Mouse (Mus musculus) myocyte (in vitro differentiated cells): ENCODE measurements around the gene Comt. TPM values are rescaled to one million over a fixed set of nuclear protein-coding genes. Genes with fewer than 3 reads are reported as not detected.

Experiments used
- H3K27me3 ChIP-seq: one replicate; pipeline ENCODE4 v1.6.1; 2011; ENCODE audit not compliant: control insufficient read depth, insufficient read depth, insufficient read length
- H3K36me3 ChIP-seq: one replicate; pipeline ENCODE4 v1.6.1; 2011; ENCODE audit not compliant: control insufficient read depth, insufficient read depth
- H3K4me2 ChIP-seq: one replicate; pipeline ENCODE4 v1.6.1; 2011; ENCODE audit warnings: low read depth, control low read depth
- H3K4me3 ChIP-seq: one replicate; pipeline ENCODE4 v1.5.1; 2011; ENCODE audit warnings: mild to moderate bottlenecking, control low read depth, moderate library complexity
- H3K79me2 ChIP-seq: one replicate; pipeline ENCODE4 v1.6.1; 2011; ENCODE audit not compliant: control insufficient read depth, insufficient read depth
- H3ac ChIP-seq: one replicate; pipeline ENCODE4 v1.6.1; 2011; ENCODE audit not compliant: control insufficient read depth, insufficient read length
- CEBPB ChIP-seq: IDR thresholded peaks from 2 replicates; pipeline ENCODE4 v1.6.1; 2011; ENCODE audit warnings: mild to moderate bottlenecking, moderate library complexity; ENCODE audit not compliant: poor library complexity, insufficient read depth, severe bottlenecking
- E2F4 ChIP-seq: IDR thresholded peaks from one replicate; pipeline ENCODE4 v1.6.1; 2011; ENCODE audit warnings: mild to moderate bottlenecking, control low read depth, moderate library complexity; ENCODE audit not compliant: insufficient read depth
- MAX ChIP-seq: IDR thresholded peaks from one replicate; pipeline ENCODE4 v1.6.1; 2011; ENCODE audit warnings: low read depth, mild to moderate bottlenecking, control low read depth
- MYOD1 ChIP-seq, 3 experiments: IDR thresholded peaks; one replicate each; pipeline ENCODE4 v1.6.1; 2011; ENCODE audit warnings: control low read depth in 2 of 3, low read depth in 2 of 3, mild to moderate bottlenecking in 2 of 3, moderate library complexity in 1 of 3; ENCODE audit not compliant: insufficient read length in 2 of 3, control insufficient read depth in 1 of 3
- MYOG ChIP-seq, 3 experiments: IDR thresholded peaks; one replicate each; pipeline ENCODE4 v1.6.1; 2011; ENCODE audit warnings: control low read depth in 2 of 3, low read depth in 2 of 3, mild to moderate bottlenecking in 2 of 3; ENCODE audit not compliant: insufficient read length in 2 of 3, control insufficient read depth in 1 of 3, insufficient read depth in 1 of 3
- POLR2A ChIP-seq: IDR thresholded peaks from one replicate; pipeline ENCODE4 v1.6.1; 2011; ENCODE audit warnings: low read depth, mild to moderate bottlenecking, control low read depth, moderate library complexity; ENCODE audit not compliant: insufficient read length
- POLR2AphosphoS2 ChIP-seq: IDR thresholded peaks from one replicate; pipeline ENCODE4 v1.6.1; 2011; ENCODE audit warnings: low read depth, control low read depth; ENCODE audit not compliant: insufficient read length
- REST ChIP-seq: IDR thresholded peaks from one replicate; pipeline ENCODE4 v1.6.1; 2011; ENCODE audit warnings: mild to moderate bottlenecking, control low read depth, moderate library complexity; ENCODE audit not compliant: insufficient read depth, insufficient read length
- SRF ChIP-seq: IDR thresholded peaks from one replicate; pipeline ENCODE4 v1.6.1; 2011; ENCODE audit warnings: low read depth; ENCODE audit not compliant: control insufficient read depth, insufficient read length
- TCF12 ChIP-seq: IDR thresholded peaks from one replicate; pipeline ENCODE4 v1.6.1; 2011; ENCODE audit warnings: mild to moderate bottlenecking, control low read depth; ENCODE audit not compliant: poor library complexity, insufficient read depth, severe bottlenecking
- TCF3 ChIP-seq: IDR thresholded peaks from one replicate; pipeline ENCODE4 v1.6.1; 2011; ENCODE audit warnings: low read depth, control low read depth; ENCODE audit not compliant: insufficient read length
- USF1 ChIP-seq: IDR thresholded peaks from one replicate; pipeline ENCODE4 v1.6.1; 2011; ENCODE audit warnings: low read depth, mild to moderate bottlenecking, control low read depth, moderate library complexity
- polyA plus RNA-seq: library from polyadenylated mRNA; unstranded; fragments of >200 nt; fragmentation: generic; extraction: Trizol; gene quantifications from one replicate; pipeline ENCODE4 v1.2.1, GENCODE M21; 2012; ENCODE audit warnings: missing spikeins

The Comt gene
- polyA plus RNA-seq, 1 experiment: 93.6 TPM

DNA sequence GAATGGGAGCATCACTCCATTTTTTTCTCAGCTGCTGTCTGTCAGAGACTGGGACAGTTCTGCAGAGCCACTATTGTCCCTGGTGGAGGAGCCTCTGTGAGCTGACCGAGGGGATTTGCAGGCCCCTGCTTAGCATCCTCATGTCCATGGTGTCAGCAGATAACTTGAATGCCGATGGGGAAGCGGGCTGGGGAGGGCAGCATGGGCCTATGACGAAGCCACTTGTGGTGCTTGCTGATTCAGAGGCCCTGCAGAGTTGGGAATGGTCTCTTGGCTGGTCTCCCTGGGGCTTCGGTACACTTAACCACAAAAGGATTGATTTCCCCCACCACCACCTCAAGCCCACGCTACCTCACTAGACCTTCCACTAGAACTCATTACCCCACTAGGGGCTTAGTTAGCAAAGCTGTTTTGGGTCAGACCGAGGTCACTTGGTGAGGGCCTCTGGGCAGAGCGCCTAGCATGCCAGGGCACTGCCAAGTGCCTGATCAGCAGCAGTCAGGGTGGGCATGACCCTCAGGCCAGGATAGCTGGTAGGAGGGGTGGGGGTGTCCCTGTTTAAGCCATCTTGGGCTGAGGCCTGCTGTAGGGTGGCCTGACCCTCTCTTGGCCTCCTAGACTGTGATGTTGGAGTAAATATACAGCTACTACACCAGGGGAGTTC lies 47.2 kb downstream of the Comt start:
- Histone ChIP-seq H3K79me2 (no peaks in the 10 kb centered on the region), H3K27me3 (no peaks in the 10 kb centered on the region), H3ac (no peak overlapping the region), H3K4me3 (no peak overlapping the region), H3K36me3 (no peaks in the 10 kb centered on the region), H3K4me2 (no peak overlapping the region)
- TF ChIP-seq E2F4 (no peak), TCF3 (no peak), SRF (no peak), REST (no peak), MAX (no peak), CEBPB (no peak), POLR2A (no peak), MYOD1 (IDR thresholded peaks at IDR 0.05; ENCODE audit: control insufficient read depth in 1 of 3, insufficient read length in 2 of 3, low read depth in 2 of 3) (no peak), USF1 (no peak), TCF12 (no peak), MYOG (IDR thresholded peaks at IDR 0.05; ENCODE audit: control insufficient read depth in 1 of 3, insufficient read depth in 1 of 3, insufficient read length in 2 of 3, low read depth in 2 of 3) (no peak), POLR2AphosphoS2 (no peak)

DNA sequence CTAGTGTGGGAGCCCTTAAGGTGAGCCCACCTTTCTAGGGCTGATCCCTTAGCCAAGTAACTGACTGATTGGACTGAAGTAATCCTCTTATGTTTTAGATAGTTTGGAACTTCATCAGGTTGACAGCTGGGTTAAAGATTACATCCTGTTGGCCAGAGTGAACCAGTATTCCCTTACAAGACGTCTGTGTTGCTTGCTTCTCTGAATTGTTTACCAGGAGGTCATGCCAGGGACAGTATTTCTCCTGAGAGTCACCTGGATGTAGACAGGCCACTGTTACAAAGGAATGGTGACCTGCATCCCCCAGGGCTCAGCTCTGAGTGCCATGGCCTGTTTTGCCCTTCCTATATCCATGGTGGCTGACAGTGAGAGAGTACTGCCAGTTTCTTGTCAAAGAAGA lies 48.2 kb downstream of the Comt start:
- H3K4me2 ChIP-seq: no peak overlapping the region
- no peaks in the 10 kb centered on the region for H3K36me3 ChIP-seq
- no peak for TF ChIP-seq TCF3
- no peaks in the 10 kb centered on the region for H3K79me2 ChIP-seq
- H3K4me3 ChIP-seq: no peak overlapping the region
- no peak overlapping the region for H3ac ChIP-seq
- H3K27me3 ChIP-seq: no peaks in the 10 kb centered on the region

DNA sequence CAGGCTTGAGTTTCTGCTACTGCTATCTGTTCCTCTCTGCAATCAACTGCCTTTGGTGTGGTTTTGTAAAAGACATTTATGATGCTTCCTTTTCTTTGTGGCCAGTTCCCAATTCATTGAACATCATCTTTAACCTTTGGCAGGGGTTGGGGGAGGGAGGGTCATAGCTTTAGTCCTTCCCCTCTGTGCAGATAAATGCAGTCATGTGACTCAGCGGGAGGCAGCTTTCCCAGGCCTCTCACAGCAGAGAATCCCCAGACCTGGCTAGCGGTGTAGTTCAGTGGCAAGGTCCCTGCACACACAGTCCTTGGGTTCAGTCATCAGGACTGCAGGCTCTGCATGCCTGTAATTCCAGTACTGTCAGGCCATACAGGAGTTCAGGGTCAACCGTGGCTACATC lies 49.4 kb downstream of the Comt start:
- TF ChIP-seq USF1: peak; percentile 32
- no peak for TF ChIP-seq TCF3
- Histone ChIP-seq H3K4me2 (no peak overlapping the region), H3K27me3 (no peaks in the 10 kb centered on the region), H3K4me3 (no peak overlapping the region), H3ac (no peak overlapping the region), H3K79me2 (no peaks in the 10 kb centered on the region), H3K36me3 (no peaks in the 10 kb centered on the region)

DNA sequence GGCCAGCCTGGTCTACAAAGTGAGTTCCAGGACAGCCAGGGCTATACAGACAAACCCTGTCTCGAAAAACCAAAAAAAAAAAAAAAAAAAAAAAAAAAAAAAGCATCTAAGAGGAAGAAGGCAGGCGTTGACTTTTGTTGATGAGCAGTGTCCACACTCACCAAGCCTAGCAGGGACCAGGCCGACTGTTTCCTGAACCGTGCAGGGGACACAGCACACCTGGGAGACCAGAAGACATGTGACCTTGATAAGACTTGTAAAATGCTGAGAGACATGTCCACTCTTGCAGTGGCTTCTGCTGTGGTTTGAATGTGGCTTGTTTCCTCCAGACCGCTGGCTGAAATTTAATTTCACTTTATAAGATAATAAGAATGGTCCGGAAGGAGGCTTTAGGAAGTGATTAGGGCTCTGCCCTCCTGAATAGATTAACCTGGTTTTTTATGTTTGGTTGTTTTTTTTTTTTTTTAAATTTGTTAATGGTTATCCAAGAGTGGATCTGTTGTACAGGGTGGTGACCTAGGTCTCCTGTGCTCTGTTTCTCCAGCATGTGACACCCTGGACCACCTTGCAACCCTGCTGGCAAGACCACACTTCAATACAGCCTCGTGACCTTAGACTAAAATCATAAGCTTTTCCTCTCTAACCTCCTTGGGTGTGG lies 50.2 kb downstream of the Comt start:
- Histone ChIP-seq H3K27me3 (no peaks in the 10 kb centered on the region), H3K4me2 (no peak overlapping the region), H3K36me3 (no peaks in the 10 kb centered on the region), H3K4me3 (no peak overlapping the region), H3ac (no peak overlapping the region), H3K79me2 (no peaks in the 10 kb centered on the region)
- no peak for TF ChIP-seq TCF3

DNA sequence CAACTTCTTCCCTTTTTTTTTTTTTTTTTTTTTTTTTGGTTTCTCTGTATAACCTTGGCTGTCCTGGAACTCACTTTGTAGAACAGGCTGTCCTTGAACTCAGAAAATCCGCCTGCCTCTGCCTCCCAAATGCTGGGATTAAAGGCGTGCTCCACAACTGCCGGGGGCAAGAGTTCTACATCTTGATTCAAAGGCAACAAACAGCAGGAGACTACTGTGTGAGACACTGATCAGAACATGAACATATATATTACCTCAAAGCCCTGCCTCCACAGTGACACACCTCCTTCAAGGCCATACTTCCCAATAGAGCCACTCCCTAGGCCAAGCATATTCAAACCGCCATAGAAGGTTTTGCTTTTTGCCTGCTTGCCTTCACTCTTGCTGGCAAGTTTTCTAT lies 53.0 kb downstream of the Comt start:
- Histone ChIP-seq H3K4me2 (no peak overlapping the region), H3K4me3 (no peak overlapping the region), H3ac (no peak overlapping the region), H3K79me2 (no peaks in the 10 kb centered on the region), H3K27me3 (no peaks in the 10 kb centered on the region), H3K36me3 (no peaks in the 10 kb centered on the region)
- TF ChIP-seq SRF (no peak), POLR2AphosphoS2 (no peak), E2F4 (no peak), CEBPB (no peak), MYOG (IDR thresholded peaks at IDR 0.05; ENCODE audit: control insufficient read depth in 1 of 3, insufficient read depth in 1 of 3, insufficient read length in 2 of 3, low read depth in 2 of 3) (no peak), REST (no peak), POLR2A (no peak), MYOD1 (IDR thresholded peaks at IDR 0.05; ENCODE audit: control insufficient read depth in 1 of 3, insufficient read length in 2 of 3, low read depth in 2 of 3) (no peak), TCF3 (no peak), TCF12 (no peak)

- TF ChIP-seq MAX (no peak), POLR2A (no peak), USF1 (no peak), E2F4 (no peak), CEBPB (no peak), TCF12 (no peak), SRF (no peak), POLR2AphosphoS2 (no peak), MYOD1 (IDR thresholded peaks at IDR 0.05; ENCODE audit: control insufficient read depth in 1 of 3, insufficient read length in 2 of 3, low read depth in 2 of 3) (no peak), TCF3 (no peak), MYOG (IDR thresholded peaks at IDR 0.05; ENCODE audit: control insufficient read depth in 1 of 3, insufficient read depth in 1 of 3, insufficient read length in 2 of 3, low read depth in 2 of 3) (no peak), REST (no peak)
- H3K27me3 ChIP-seq: no peaks in the 10 kb centered on the region
- no peaks in the 10 kb centered on the region for H3K36me3 ChIP-seq
- H3K79me2 ChIP-seq: no peaks in the 10 kb centered on the region
- no peak overlapping the region for H3K4me3 ChIP-seq
- H3K4me2 ChIP-seq: no peak overlapping the region
- no peak overlapping the region for H3ac ChIP-seq
Measured at GRCm38 (mm10) chr16:18370197-18370596, 56.5 kb downstream of the Comt start.
